Mouse (Mus musculus) bone marrow, adult 2 months (tissue): ENCODE measurements around the gene Smoc1.

Experiments used
- CTCF ChIP-seq: fragments of 200-500 bp; IDR thresholded peaks from 2 replicates; pipeline ENCODE4 v1.5.1; 2011; ENCODE audit warnings: low read length, control low read depth; ENCODE audit not compliant: control insufficient read depth, insufficient read depth
- POLR2A ChIP-seq: fragments of 200-500 bp; IDR thresholded peaks from 2 replicates; pipeline ENCODE4 v1.6.1; 2011; ENCODE audit warnings: low read depth, mild to moderate bottlenecking, control low read depth, low read length, borderline replicate concordance; ENCODE audit not compliant: control insufficient read depth

GRCm38 (mm10) chr12:80998528-80999221, 27.9 kb upstream of the Smoc1 start:
- TF ChIP-seq CTCF (no peak), POLR2A (no peak)
